Mouse (Mus musculus): ENCODE measurements at regions not wholly inside any gene's neighbourhood (a gene's known extent, or its start where the extent isn't known, plus 50 kb on each side); places are given as distances from the start of the nearest gene placed in this dataset.
"Not testable (repeated sequence)": the region's sequence is repeated elsewhere in the genome, so short reads cannot be mapped to it uniquely, and the experiment has no call there.

DNA sequence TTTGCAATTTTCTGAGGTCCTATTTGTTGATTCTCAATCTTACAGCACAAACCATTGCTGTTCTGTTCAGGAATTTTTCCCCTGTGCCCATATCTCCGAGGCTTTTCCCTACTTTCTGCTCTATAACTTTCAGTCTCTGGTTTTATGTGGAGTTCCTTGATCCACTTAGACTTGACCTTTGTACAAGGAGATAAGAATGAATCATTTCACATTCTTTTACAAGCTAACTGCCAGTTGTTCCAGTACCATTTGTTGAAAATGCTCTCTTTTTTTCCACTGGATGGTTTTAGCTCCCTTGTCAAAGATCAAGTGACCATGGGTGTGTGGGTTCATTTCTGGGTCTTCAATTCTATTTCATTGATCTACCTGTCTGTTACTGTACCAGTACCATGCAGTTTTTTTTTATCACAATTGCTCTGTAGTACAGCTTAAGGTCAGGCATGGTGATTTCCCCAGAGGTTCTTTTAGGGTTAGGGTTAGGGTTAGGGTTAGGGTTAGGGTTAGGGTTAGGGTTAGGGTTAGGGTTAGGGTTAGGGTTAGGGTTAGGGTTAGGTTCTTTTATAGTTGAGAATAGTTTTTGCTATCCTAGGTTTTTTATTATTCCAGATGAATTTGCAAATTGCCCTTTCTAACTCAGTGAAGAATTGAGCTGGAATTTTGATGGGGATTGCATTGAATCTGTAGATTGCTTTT is 378.3 kb upstream of the Tbl1xr1 start:
- not testable (repeated sequence) for TF ChIP-seq CTCF, EP300 (IDR thresholded peaks at IDR 0.05; ENCODE audit: low read depth)

Measured in liver, embryonic 14.5 days (tissue).